Mouse (Mus musculus) hindbrain, embryonic 16.5 days (tissue): ENCODE results near the gene Ric1. TPM values are rescaled to one million over a fixed set of nuclear protein-coding genes. Genes with fewer than 3 reads are reported as not detected.

Experiments
- ATAC-seq: fragments of 200-750 bp; cut with Nextera tagmentation; 2 replicates; pipeline ENCODE4 v1.8.0; 2017; ENCODE audit warnings: moderate TSS enrichment, moderate library complexity
- H3K27ac ChIP-seq: fragments of 300-500 bp; sonication (generic); 2 replicates; pipeline ENCODE4 v1.5.1; 2014; ENCODE audit warnings: low read depth, mild to moderate bottlenecking, control low read depth, low read length, moderate library complexity
- H3K27me3 ChIP-seq: fragments of 300-500 bp; sonication (generic); replicated peaks from 2 replicates; pipeline ENCODE4 v1.6.1; 2014; ENCODE audit warnings: low read length; ENCODE audit not compliant: control insufficient read depth, insufficient read depth
- H3K36me3 ChIP-seq: fragments of 300-500 bp; sonication (generic); 2 replicates; pipeline ENCODE4 v1.6.1; 2014; ENCODE audit warnings: mild to moderate bottlenecking, low read length, moderate library complexity, mixed read lengths; ENCODE audit not compliant: control insufficient read depth, insufficient read depth
- H3K4me1 ChIP-seq: fragments of 300-500 bp; sonication (generic); 2 replicates; pipeline ENCODE4 v1.6.1; 2014; ENCODE audit warnings: low read depth, low read length; ENCODE audit not compliant: control insufficient read depth, insufficient read depth
- H3K4me2 ChIP-seq: fragments of 300-500 bp; sonication (generic); 2 replicates; pipeline ENCODE4 v1.6.1; 2014; ENCODE audit warnings: mild to moderate bottlenecking, low read length, control low read depth, moderate library complexity
- H3K4me3 ChIP-seq: fragments of 300-500 bp; sonication (generic); 2 replicates; pipeline ENCODE4 v1.5.1; 2014; ENCODE audit warnings: mild to moderate bottlenecking, low read length, control low read depth, moderate library complexity
- H3K9ac ChIP-seq: fragments of 300-500 bp; sonication (generic); 2 replicates; pipeline ENCODE4 v1.6.1; 2014; ENCODE audit warnings: low read depth, mild to moderate bottlenecking, control low read depth, low read length, moderate library complexity
- H3K9me3 ChIP-seq: fragments of 300-500 bp; sonication (generic); 2 replicates; pipeline ENCODE4 v1.6.1; 2014; ENCODE audit warnings: mild to moderate bottlenecking, low read length, moderate library complexity; ENCODE audit not compliant: control insufficient read depth
- WGBS: fragments of 180-500 bp; shearing (Covaris S2); extraction: QIAGEN DNeasy Blood & Tissue Kit; methylation state at CpG from one replicate; pipeline ENCODE4 v1.1.7; 2014; 5-methylcytosine and 5-hydroxymethylcytosine counted together
- polyA plus RNA-seq: library from polyadenylated mRNA; unstranded; fragments of >200 nt; fragmentation: Nextera tagmentation; extraction: Ambion mirVana; gene quantifications from 2 replicates; pipeline ENCODE4 v1.2.1, GENCODE M21; 2015

The Ric1 gene
- polyA plus RNA-seq, 1 experiment from 2014 or later = 10.2 TPM

- H3K9me3 ChIP-seq = no peaks in the 10 kb centered on the region
- H3K27me3 ChIP-seq = no peaks in the 10 kb centered on the region
- no peak overlapping the region for H3K9ac ChIP-seq
- H3K4me2 ChIP-seq = no peak overlapping the region
- no peaks in the 10 kb centered on the region for H3K4me1 ChIP-seq
- H3K27ac ChIP-seq = no peak overlapping the region
- no peak for ATAC-seq
- no peaks in the 10 kb centered on the region for H3K36me3 ChIP-seq
- 64% methylated on average over 4 of the region's 4 CpGs for WGBS
- H3K4me3 ChIP-seq = no peak overlapping the region
These were observed 27.6 kb upstream of the Ric1 start for GRCm38 (mm10) chr19:29494454-29494853.

- Histone ChIP-seq H3K36me3 (no peaks in the 10 kb centered on the region), H3K4me2 (no peak overlapping the region), H3K9me3 (no peaks in the 10 kb centered on the region), H3K9ac (no peak overlapping the region), H3K27me3 (no peaks in the 10 kb centered on the region), H3K27ac (no peak overlapping the region), H3K4me1 (no peaks in the 10 kb centered on the region), H3K4me3 (no peak overlapping the region)
- no peak for ATAC-seq
- 77% methylated on average over 6 of the region's 6 CpGs for WGBS
These were observed 26.0 kb upstream of the Ric1 start for GRCm38 (mm10) chr19:29496001-29496597.

GRCm38 (mm10) chr19:29496786-29497557, 25.1 kb upstream of the Ric1 start:
- no peak overlapping the region for H3K4me2 ChIP-seq
- H3K4me3 ChIP-seq = no peak overlapping the region
- H3K9ac ChIP-seq = no peak overlapping the region
- H3K27me3 ChIP-seq = no peaks in the 10 kb centered on the region
- 79% methylated on average over 7 of the region's 7 CpGs for WGBS
- no peaks in the 10 kb centered on the region for H3K36me3 ChIP-seq
- no peaks in the 10 kb centered on the region for H3K4me1 ChIP-seq
- no peak for ATAC-seq
- no peak overlapping the region for H3K27ac ChIP-seq
- H3K9me3 ChIP-seq = no peaks in the 10 kb centered on the region

- Histone ChIP-seq H3K4me2 (no peak overlapping the region), H3K27me3 (no peaks in the 10 kb centered on the region), H3K36me3 (no peaks in the 10 kb centered on the region), H3K9ac (no peak overlapping the region), H3K4me1 (no peaks in the 10 kb centered on the region), H3K4me3 (no peak overlapping the region), H3K9me3 (no peaks in the 10 kb centered on the region), H3K27ac (no peak overlapping the region)
- WGBS = 90% methylated on average over 7 of the region's 7 CpGs
- ATAC-seq = no peak
These were observed 24.2 kb upstream of the Ric1 start for GRCm38 (mm10) chr19:29497874-29498273.

- Histone ChIP-seq H3K9me3 (no peaks in the 10 kb centered on the region), H3K4me1 (no peaks in the 10 kb centered on the region), H3K4me3 (no peak overlapping the region), H3K27ac (no peak overlapping the region), H3K9ac (no peak overlapping the region), H3K27me3 (no peaks in the 10 kb centered on the region), H3K36me3 (no peaks in the 10 kb centered on the region), H3K4me2 (no peak overlapping the region)
- ATAC-seq = no peak
- WGBS = 78% methylated on average over 6 of the region's 6 CpGs
These were observed 23.1 kb upstream of the Ric1 start for GRCm38 (mm10) chr19:29498842-29499456.

GRCm38 (mm10) chr19:29500333-29500732, 21.7 kb upstream of the Ric1 start:
- H3K4me2 ChIP-seq = no peak overlapping the region
- no peaks in the 10 kb centered on the region for H3K36me3 ChIP-seq
- H3K4me1 ChIP-seq = no peaks in the 10 kb centered on the region
- no peak overlapping the region for H3K4me3 ChIP-seq
- no peaks in the 10 kb centered on the region for H3K27me3 ChIP-seq
- H3K9ac ChIP-seq = no peak overlapping the region
- H3K9me3 ChIP-seq = no peaks in the 10 kb centered on the region
- no peak for ATAC-seq
- H3K27ac ChIP-seq = no peak overlapping the region
- WGBS = 93% methylated on average over 1 of the region's 1 CpGs

GRCm38 (mm10) chr19:29501106-29501505, 21.0 kb upstream of the Ric1 start:
- H3K27me3 ChIP-seq = no peaks in the 10 kb centered on the region
- no peaks in the 10 kb centered on the region for H3K36me3 ChIP-seq
- WGBS = 49% methylated on average over 11 of the region's 11 CpGs
- H3K27ac ChIP-seq = no peak overlapping the region
- H3K4me1 ChIP-seq = no peaks in the 10 kb centered on the region
- no peaks in the 10 kb centered on the region for H3K9me3 ChIP-seq
- H3K4me2 ChIP-seq = peak overlapping the region; percentile 24
- H3K9ac ChIP-seq = no peak overlapping the region
- H3K4me3 ChIP-seq = peak overlapping the region; percentile 5
- peak; percentile 42; the same call in 1 of the 2 replicates for ATAC-seq

GRCm38 (mm10) chr19:29501507-29501906, 20.6 kb upstream of the Ric1 start:
- no peak overlapping the region for H3K4me3 ChIP-seq
- H3K36me3 ChIP-seq = no peaks in the 10 kb centered on the region
- no peaks in the 10 kb centered on the region for H3K4me1 ChIP-seq
- H3K9me3 ChIP-seq = no peaks in the 10 kb centered on the region
- peak overlapping the region; percentile 24 for H3K4me2 ChIP-seq
- WGBS = 12% methylated on average over 6 of the region's 6 CpGs
- H3K27ac ChIP-seq = no peak overlapping the region
- ATAC-seq = peak; percentile 70; the same call in 1 of the 2 replicates
- no peak overlapping the region for H3K9ac ChIP-seq
- H3K27me3 ChIP-seq = no peaks in the 10 kb centered on the region

GRCm38 (mm10) chr19:29504131-29504530, 18.0 kb upstream of the Ric1 start:
- 92% methylated on average over 2 of the region's 2 CpGs for WGBS
- Histone ChIP-seq H3K4me3 (no peak overlapping the region), H3K9ac (no peak overlapping the region), H3K4me2 (no peak overlapping the region), H3K27me3 (no peaks in the 10 kb centered on the region), H3K36me3 (no peaks in the 10 kb centered on the region), H3K9me3 (no peaks in the 10 kb centered on the region), H3K4me1 (no peaks in the 10 kb centered on the region), H3K27ac (no peak overlapping the region)
- no peak for ATAC-seq
